ENCODE assay signal across 22 mouse cellular contexts in the genomic region with DNA sequence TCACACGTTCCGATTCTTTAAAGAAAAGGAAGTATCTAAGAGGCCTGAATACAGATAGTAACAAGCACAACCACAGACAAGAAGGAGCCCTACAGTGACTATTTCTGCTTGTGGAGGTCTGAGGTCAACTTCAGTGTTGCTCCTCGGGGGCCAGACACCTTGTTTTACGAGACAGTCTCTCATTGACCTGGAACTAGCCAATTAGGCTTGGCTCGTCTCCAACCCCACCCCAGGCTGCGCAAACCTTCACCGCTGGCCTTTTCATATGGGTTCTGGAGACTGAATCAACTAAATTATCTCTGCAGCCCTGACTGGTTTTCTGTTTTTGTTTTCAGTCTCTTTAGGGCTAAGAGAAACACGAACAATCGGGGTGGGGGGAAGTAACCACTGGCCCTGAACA. TPM values are rescaled to one million over a fixed set of nuclear protein-coding genes. Genes with fewer than 3 reads are reported as not detected.
DNase-seq lines count a peak whose midpoint lies in the region; ATAC-seq and TF ChIP-seq lines count a peak whose summit lies in the region.
"Had no signal": no experiment of that assay in that cellular context is flagged by ENCODE, and none has a peak within 500 bp of the region (broad histone marks: within the 10 kb centered on the region; RNA-seq: fewer than 3 reads in every experiment).

No protein-coding gene starts in this region.

- H3K4me3 ChIP-seq in forebrain, embryonic 12.5 days (replicated peaks) = no peak overlapping the region
- H3K4me3 ChIP-seq in forebrain, embryonic 11.5 days (ENCODE audit: low read depth, low read length) = no peak overlapping the region
- no peak overlapping the region for H3K4me3 ChIP-seq in liver, adult 2 months (ENCODE audit: insufficient read depth, low read depth, low read length)
- H3K4me3 ChIP-seq in liver, embryonic 11.5 days (ENCODE audit: low read depth, low read length) = no peak overlapping the region
- H3K4me3 ChIP-seq: embryonic facial prominence, embryonic 13.5 days; erythroblast, embryonic 14.5 days; gastrocnemius, adult 2 months; hindbrain, embryonic 12.5 days; limb, embryonic 10.5 days; neural tube, embryonic 15.5 days had no signal

- no peak for ATAC-seq in forebrain, embryonic 12.5 days (ENCODE audit: low FRiP score)
- no peak for ATAC-seq in forebrain, embryonic 11.5 days (replicated peaks; ENCODE audit: low FRiP score)
- no peak for ATAC-seq in liver, embryonic 11.5 days (replicated peaks; ENCODE audit: low FRiP score)
- 0 out of 2 replicates have a peak, but pooled peaks have one; percentile 24 for ATAC-seq in common myeloid progenitor, adult 5-6 weeks (replicated peaks; ENCODE audit: low read depth, poor library complexity, severe bottlenecking)
- ATAC-seq: CD4-positive, CD25-positive, alpha-beta regulatory T cell, adult 4 months; intestine, postnatal 0 days; lung, postnatal 0 days had no signal

- DNase-seq in forebrain, embryonic 11.5 days (ENCODE audit: low spot score) = no peak
- peak; percentile 62 for DNase-seq in liver, adult 2 months (ENCODE audit: extremely low read depth, low read depth, low spot score)
- no peak for DNase-seq in liver, embryonic 11.5 days (ENCODE audit: low spot score)
- DNase-seq in MN1 (ENCODE audit: low spot score) (peak; percentile 62), adipocyte (ENCODE audit: low spot score) (no peak)
- DNase-seq in thymus, postnatal 14 days = no peak
- DNase-seq: adrenal gland, postnatal 25 days; embryo, embryonic 11 days; gastrocnemius, adult 2 months; right cerebral cortex, postnatal 14 days had no signal

- no peak overlapping the region for H3K9ac ChIP-seq in forebrain, embryonic 12.5 days
- no peak overlapping the region for H3K9ac ChIP-seq in forebrain, embryonic 11.5 days (ENCODE audit: low read length)
- no peak overlapping the region for H3K9ac ChIP-seq in liver, adult 2 months (ENCODE audit: low read depth, low read length)
- no peak overlapping the region for H3K9ac ChIP-seq in liver, embryonic 11.5 days (ENCODE audit: low read depth, low read length)
- H3K9ac ChIP-seq: embryonic facial prominence, embryonic 13.5 days; hindbrain, embryonic 12.5 days; liver, embryonic 14.5 days; neural tube, embryonic 15.5 days had no signal

- no peak for TF ChIP-seq POLR2A in liver, adult 2 months (IDR thresholded peaks at IDR 0.05; ENCODE audit: extremely low read depth, insufficient read depth, low read length)

- peaks cover 12% of the 10 kb centered on the region for H3K79me2 ChIP-seq in liver, adult 2 months (ENCODE audit: control insufficient read depth, insufficient read depth, low read length)

- 0 out of 2 replicates have a peak overlapping the region, but pooled peaks have one; percentile 42 for H3K27ac ChIP-seq in forebrain, embryonic 12.5 days
- no peak overlapping the region for H3K27ac ChIP-seq in forebrain, embryonic 11.5 days (ENCODE audit: low read depth, low read length)
- H3K27ac ChIP-seq in liver, adult 2 months (replicated peaks; ENCODE audit: insufficient read depth, low read depth, low read length) = peak overlapping the region; percentile 14
- no peak overlapping the region for H3K27ac ChIP-seq in liver, embryonic 11.5 days (ENCODE audit: low read depth, low read length)
- H3K27ac ChIP-seq: embryonic facial prominence, embryonic 13.5 days; gastrocnemius, adult 2 months; hindbrain, embryonic 12.5 days; limb, embryonic 10.5 days; liver, embryonic 14.5 days; macrophage; neural tube, embryonic 15.5 days had no signal

- H3K27me3 ChIP-seq in forebrain, embryonic 12.5 days = no peaks in the 10 kb centered on the region
- H3K27me3 ChIP-seq in forebrain, embryonic 11.5 days (ENCODE audit: control insufficient read depth, insufficient read depth, low read length) = no peaks in the 10 kb centered on the region
- no peaks in the 10 kb centered on the region for H3K27me3 ChIP-seq in liver, adult 2 months (ENCODE audit: control insufficient read depth, insufficient read depth, low read length)
- no peaks in the 10 kb centered on the region for H3K27me3 ChIP-seq in liver, embryonic 11.5 days (replicated peaks; ENCODE audit: control insufficient read depth, insufficient read depth, low read length)
- H3K27me3 ChIP-seq: embryonic facial prominence, embryonic 13.5 days; hindbrain, embryonic 12.5 days; neural tube, embryonic 15.5 days had no signal

- no peaks in the 10 kb centered on the region for H3K9me3 ChIP-seq in forebrain, embryonic 12.5 days
- H3K9me3 ChIP-seq in forebrain, embryonic 11.5 days (ENCODE audit: control insufficient read depth, low read length) = no peaks in the 10 kb centered on the region
- no peaks in the 10 kb centered on the region for H3K9me3 ChIP-seq in liver, embryonic 11.5 days (ENCODE audit: control insufficient read depth, low read length)
- H3K9me3 ChIP-seq: embryonic facial prominence, embryonic 13.5 days; hindbrain, embryonic 12.5 days; neural tube, embryonic 15.5 days had no signal

- H3K4me1 ChIP-seq in forebrain, embryonic 12.5 days = peaks cover 43% of the 10 kb centered on the region
- H3K4me1 ChIP-seq in forebrain, embryonic 11.5 days (replicated peaks; ENCODE audit: control insufficient read depth, insufficient read depth, low read length) = peaks cover 15% of the 10 kb centered on the region
- H3K4me1 ChIP-seq in liver, adult 2 months (ENCODE audit: control insufficient read depth, insufficient read depth, low read length) = peaks cover 48% of the 10 kb centered on the region
- peaks cover 26% of the 10 kb centered on the region for H3K4me1 ChIP-seq in liver, embryonic 11.5 days (replicated peaks; ENCODE audit: control insufficient read depth, insufficient read depth, low read length)

- H3K36me3 ChIP-seq in forebrain, embryonic 12.5 days (replicated peaks) = peaks cover 89% of the 10 kb centered on the region
- peaks cover 27% of the 10 kb centered on the region for H3K36me3 ChIP-seq in forebrain, embryonic 11.5 days (ENCODE audit: control insufficient read depth, insufficient read depth, low read length)
- peaks cover 20% of the 10 kb centered on the region for H3K36me3 ChIP-seq in liver, adult 2 months (ENCODE audit: control insufficient read depth, insufficient read depth, low read length)
- H3K36me3 ChIP-seq in liver, embryonic 11.5 days (ENCODE audit: control insufficient read depth, insufficient read depth, low read length) = peaks cover 41% of the 10 kb centered on the region

- TF ChIP-seq CTCF in liver, adult 2 months (IDR thresholded peaks at IDR 0.05; ENCODE audit: low read depth, low read length) = no peak

- H3K4me2 ChIP-seq in forebrain, embryonic 12.5 days = no peak overlapping the region
- no peak overlapping the region for H3K4me2 ChIP-seq in forebrain, embryonic 11.5 days (ENCODE audit: low read depth, low read length, severe bottlenecking)
- H3K4me2 ChIP-seq in liver, embryonic 11.5 days = no peak overlapping the region
- H3K4me2 ChIP-seq: embryonic facial prominence, embryonic 13.5 days; hindbrain, embryonic 12.5 days; neural tube, embryonic 15.5 days had no signal

- WGBS in forebrain, embryonic 12.5 days = 75% methylated on average over 9 of the region's 9 CpGs
- WGBS in forebrain, embryonic 11.5 days = 79% methylated on average over 9 of the region's 9 CpGs
- 27% methylated on average over 9 of the region's 9 CpGs for WGBS in liver, adult 2 months
- 75% methylated on average over 9 of the region's 9 CpGs for WGBS in liver, embryonic 11.5 days

RNA-seq across cellular contexts. Expression of gene Nfyb, which starts 6.6 kb away (rescaled TPM):
- polyA plus RNA-seq in forebrain, embryonic 12.5 days (2016; fragmentation: Nextera tagmentation; extraction: Ambion mirVana) = 68.7 and 72.8 TPM in 2 replicates
- 77.3 and 81.6 TPM in 2 replicates for polyA plus RNA-seq in forebrain, embryonic 11.5 days (2014; fragmentation: Nextera tagmentation; extraction: Ambion mirVana)
- 30.8 and 34.8 TPM in 2 replicates for total RNA-seq in liver, adult 2 months (2014; rRNA removed)
- 29.0 and 30.2 TPM in 2 replicates for polyA plus RNA-seq in liver, adult 2 months (2012; rRNA removed)
- 47.6 and 50.4 TPM in 2 replicates for polyA plus RNA-seq in liver, embryonic 11.5 days (2014; fragmentation: Nextera tagmentation; extraction: Ambion mirVana)
- total RNA-seq in common myeloid progenitor, adult 5-6 weeks (2017) = 87.5 and 91.5 TPM in 2 replicates

Comparison
In these comparisons a context has a peak if more than half of its experiments do, and no peak if none do; other contexts are left out.
1. H3K27ac ChIP-seq: peak in forebrain, embryonic 12.5 days (single experiment) and liver, adult 2 months (single experiment); none in forebrain, embryonic 11.5 days (single experiment) and liver, embryonic 11.5 days (single experiment).
2. DNase-seq: peak in liver, adult 2 months (single experiment) and MN1 (single experiment); none in forebrain, embryonic 11.5 days (single experiment), liver, embryonic 11.5 days (single experiment), adipocyte (single experiment) and thymus, postnatal 14 days (single experiment).